Mouse (Mus musculus) monocyte, adult 2 months (primary cell): ENCODE data around the gene 2700081O15Rik.
"Not testable (repeated sequence)": the region's sequence is repeated elsewhere in the genome, so short reads cannot be mapped to it uniquely, and the experiment has no call there.

ENCODE experiments used
- DNase-seq, 2 experiments: peaks; one replicate each; pipeline ENCODE4 v3.0.0; 2022; ENCODE audit warnings: low spot score in 2 of 2, low read depth in 1 of 2

The 2700081O15Rik gene

DNA sequence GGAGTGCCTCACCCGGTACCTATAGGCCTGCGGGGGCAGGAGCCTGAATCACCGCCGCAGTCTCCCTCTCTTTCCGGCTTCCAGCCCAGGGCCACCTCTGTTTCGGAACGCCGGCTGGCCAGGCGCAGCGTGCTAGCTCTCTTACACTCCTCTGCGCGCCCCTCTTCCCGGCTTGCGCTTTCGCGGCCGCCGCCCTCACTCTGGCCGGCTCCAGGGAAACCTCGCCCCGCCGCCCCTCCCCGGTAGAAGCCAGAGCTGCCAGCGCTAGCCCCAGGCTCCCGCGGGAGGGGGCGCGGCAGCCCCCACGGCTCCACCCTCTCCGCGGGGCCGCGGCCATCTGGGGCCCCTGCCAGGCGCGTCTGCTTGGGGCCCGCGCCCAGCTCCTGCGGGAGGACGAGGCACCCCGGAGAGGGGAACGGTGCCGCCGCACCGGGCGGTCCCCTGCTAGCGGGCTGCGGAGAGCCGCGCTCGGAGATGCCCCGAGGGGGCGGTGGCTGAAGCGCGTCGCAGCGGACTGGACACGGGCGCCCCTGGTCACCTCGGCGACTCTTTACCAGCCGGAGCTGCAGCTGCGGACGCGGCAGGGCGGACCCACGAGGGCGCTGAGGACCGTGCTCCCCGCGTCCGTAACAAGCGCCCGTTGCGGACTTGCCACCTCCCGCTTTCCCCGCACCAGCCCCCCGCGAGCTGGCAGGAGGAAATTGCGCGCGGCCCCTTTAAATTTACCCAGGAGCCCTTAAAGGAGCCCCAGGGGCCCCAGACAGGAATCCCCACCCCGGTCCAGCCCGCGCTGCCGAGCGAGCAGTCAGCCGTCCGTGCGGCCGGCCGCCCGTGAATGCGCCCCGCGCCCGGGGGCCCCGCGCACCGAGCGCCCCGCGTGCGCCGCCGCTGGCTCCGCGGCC lies at the start of gene 2700081O15Rik:
2700081O15Rik (plus strand) TSS at position 792 of the 902 bp plus-strand sequence.
- DNase-seq, result no peak

GRCm38 (mm10) chr19:7369469-7369868 lies 48.0 kb upstream of the 2700081O15Rik start:
- not testable (repeated sequence) for DNase-seq

- DNase-seq, result no peak
Measured at GRCm38 (mm10) chr19:7374491-7374890, 42.9 kb upstream of the 2700081O15Rik start.

DNA sequence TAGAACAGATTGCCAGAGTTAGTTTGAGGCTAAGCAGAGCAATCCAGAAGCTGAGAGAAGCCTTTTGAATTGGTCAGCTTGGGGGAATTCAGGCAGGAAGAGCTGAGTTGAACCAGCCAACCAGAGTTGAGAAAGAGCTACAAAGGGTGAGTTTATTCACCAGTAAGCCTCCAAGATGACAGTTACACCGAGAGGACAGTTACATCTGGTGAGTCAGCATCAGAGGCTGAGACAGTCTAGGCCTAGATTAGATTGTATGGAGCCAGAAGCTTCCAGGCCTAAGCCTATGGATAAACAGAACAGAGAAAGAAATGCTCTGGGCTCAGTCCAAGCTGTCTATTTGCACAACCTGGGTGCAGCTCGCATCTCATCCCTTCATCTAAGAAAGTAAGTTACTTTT lies 39.8 kb upstream of the 2700081O15Rik start:
- DNase-seq, result no peak

DNA sequence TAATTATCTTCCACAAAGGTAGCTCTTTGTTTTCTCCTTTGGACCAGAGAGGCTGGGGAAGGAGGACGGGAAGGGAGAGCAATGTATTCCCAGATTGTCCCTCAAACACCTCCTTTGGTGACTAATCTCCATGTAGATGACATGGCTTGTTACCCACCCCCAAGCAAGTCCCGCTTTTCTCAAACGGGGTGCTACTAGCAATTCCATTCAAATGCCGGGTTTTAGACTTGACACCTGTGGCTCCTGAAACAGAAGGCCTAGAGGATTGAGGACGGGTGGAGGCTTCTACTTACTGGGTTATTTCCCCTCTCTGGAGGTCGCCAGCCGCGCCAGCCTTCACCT lies 35.5 kb upstream of the 2700081O15Rik start:
- no peak for DNase-seq

DNA sequence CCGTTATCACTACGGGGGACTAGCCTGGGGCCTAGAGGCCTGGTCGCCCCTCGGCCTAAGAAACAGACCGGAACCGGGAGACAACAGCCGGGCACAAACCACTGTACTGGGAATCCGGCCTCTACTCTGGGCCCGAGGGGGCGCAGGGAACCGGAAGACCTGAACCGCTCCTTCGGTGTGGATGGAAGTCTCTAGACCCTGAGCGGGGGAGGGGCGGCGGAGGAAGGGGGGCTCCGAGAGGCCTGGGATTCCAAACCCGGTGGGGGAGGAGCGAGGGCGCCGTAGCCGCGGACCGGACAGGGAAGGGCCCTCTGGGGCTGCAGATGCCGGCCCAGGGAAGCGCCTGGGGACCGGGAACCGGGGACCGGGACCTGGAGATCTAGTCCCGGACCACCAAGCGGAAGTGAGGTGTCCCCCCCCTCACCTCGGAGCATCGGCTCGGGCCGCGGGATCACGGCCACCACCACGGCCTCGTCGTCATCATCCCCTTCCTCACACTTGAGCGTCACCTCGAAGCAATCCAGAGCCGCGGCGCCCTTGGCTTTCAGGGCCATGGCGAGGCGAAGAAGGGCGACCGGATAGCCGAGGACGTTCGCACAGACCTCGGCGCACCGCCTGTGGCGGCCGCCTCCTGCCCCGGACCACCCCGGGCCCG lies 35.0 kb upstream of the 2700081O15Rik start:
- DNase-seq, result peak in 1 of 2 experiments; percentile 9

DNA sequence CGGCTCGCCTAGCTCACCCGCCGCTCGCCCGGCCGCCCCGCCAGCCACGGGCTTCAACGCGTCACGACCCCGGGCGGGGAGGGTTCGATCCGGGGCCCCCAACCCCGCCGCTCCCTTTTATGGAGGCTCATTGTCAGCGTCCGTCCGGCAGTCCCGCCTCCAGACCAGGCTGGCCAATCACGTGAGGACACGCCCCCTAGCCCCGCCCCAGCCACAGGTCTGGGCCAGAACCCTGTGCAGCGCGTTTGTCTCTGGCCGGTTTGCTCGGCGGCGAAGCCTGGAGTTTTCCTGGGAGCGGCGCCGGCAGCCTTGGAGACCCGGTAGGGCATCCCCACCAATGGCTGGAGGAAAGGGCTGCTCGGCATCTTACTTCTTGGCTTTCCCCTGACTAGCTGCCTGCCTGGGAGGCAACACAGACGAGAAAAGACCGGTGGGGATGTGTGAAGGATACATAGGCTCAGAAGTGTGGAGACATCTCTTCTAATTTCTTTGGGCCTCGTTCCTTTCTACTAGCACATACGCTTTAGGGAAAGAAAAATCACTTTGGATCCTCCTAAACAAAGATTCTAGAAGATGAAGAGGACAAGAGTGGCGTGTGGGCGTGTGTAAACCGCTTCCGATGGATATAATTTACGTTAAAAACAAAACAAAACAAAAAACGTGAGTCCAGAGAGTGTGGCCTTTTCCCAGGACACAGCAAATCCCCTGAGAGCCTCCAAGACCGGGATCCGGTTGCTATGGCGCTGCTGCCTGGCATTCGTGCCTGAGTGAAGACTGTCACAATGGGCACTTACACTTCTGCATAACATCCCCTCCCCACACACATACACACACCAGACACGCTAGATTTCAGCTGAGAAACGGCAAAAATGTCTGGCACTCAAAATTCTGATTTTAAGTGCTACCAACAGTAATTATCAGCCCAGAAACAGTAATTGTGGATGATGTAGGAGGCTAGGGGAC lies 34.2 kb upstream of the 2700081O15Rik start, which contains the start of gene Spindoc:
Spindoc (minus strand) TSS at position 92 of the 963 bp plus-strand sequence.
- peak; percentile 76 to 90 for DNase-seq

- DNase-seq, result no peak
Measured at GRCm38 (mm10) chr19:7386042-7386441, 31.4 kb upstream of the 2700081O15Rik start.

DNA sequence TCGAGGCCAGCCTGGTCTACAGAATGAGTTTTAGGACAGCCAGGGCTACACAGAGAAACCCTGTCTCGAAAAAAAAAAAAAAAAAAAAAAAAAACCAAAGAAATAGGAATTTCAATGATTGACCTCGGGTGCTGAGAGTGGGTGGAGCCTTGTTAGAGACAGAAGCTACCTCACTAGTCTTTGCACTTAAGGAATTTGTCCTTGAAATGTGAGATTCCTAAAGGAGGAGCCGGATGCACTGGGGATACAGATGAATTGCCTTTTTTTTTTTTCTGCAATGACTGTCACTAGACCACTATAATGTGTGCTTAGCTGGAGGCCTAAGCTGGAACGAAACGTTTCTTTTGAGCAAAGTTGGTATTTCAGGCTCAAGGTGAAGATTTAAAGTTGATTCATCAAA lies 28.9 kb upstream of the 2700081O15Rik start:
- no peak for DNase-seq

DNA sequence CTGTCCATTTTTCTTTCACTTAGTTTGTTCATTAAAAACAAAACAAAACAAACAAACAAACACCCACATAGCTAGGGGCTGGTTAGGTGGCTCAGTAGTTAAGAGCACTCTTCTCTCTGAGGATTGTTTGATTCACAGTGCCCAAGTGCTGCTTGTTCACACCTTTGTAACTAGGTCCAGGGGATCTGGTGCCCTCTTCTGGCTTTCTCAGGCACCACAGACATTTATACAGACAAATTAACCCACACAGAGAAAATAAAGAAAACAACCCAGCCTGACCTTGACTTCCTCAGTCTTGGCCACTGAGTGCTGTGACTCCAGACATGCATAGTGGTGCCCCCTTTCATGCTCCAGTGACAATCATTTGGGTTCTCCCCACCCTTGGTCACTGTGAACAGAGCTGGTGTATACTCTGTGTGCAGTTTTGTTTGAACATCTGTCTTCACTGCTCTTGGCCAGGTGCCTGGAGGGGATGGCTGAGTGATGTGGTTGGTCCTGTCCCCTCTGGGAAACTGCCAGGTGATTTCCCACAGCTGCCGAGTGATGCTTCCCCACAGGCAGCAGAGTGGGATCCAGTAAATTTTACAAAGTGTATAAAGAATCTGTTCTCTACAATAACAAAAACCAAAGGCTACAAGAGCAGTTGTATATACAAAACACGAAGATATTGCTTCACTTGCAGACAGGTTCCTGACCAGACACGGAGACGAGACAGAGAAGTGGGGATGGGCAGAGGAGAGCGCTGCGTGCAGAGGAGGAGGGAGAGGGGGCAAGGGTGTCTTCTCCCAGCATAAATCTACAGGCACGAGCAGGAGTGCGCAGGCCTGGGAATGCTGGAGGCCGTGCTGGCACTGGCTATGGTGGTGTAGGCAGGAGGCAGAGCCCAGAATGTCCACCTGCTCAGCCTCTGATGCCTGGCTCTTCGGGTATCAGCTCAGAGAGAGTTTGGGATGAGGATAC lies 20.3 kb upstream of the 2700081O15Rik start:
- DNase-seq, result not testable (repeated sequence)

DNA sequence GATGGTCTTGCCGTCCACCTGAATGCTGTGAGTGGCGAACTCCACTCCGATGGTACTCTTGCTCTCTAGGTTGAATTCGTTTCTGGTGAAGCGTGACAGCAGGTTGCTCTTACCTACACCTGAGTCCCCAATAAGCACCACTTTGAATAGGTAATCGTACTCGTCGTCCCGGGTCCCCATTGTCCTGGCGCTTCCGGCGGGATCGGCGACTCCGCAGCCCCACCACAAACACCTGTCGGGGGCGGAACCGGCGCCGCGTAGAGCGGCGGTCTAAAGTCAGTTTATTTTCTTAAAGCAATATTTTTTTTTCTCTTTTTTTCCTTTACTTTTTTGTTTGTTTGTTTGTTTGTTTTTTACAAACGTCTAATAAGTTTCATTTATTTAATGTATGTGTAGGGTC lies 18.5 kb upstream of the 2700081O15Rik start:
- DNase-seq, result not testable (repeated sequence)

DNA sequence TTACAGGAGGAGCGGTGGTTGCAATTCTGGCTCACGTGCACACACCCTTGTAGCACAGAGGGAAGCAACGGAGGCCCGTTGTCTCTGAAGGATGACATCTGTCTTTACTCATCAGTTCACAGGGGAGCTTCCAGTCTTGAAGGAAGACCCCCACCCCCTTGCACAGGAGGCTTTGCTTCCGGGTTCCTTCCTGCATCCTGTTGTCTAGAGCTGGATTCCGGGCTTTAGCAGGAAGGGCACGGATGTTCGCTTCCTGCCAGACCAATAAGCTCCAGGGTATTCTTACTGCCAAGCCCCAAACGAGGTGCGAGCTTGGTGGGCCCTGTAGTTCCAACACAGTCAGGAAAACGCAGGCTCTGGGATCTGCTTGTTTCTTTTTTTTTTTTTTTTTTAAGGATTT lies 16.8 kb upstream of the 2700081O15Rik start:
- no peak for DNase-seq

GRCm38 (mm10) chr19:7404623-7405229 lies 12.7 kb upstream of the 2700081O15Rik start:
- DNase-seq, result no peak

GRCm38 (mm10) chr19:7412361-7412760 lies 5.1 kb upstream of the 2700081O15Rik start:
- DNase-seq, result no peak

DNA sequence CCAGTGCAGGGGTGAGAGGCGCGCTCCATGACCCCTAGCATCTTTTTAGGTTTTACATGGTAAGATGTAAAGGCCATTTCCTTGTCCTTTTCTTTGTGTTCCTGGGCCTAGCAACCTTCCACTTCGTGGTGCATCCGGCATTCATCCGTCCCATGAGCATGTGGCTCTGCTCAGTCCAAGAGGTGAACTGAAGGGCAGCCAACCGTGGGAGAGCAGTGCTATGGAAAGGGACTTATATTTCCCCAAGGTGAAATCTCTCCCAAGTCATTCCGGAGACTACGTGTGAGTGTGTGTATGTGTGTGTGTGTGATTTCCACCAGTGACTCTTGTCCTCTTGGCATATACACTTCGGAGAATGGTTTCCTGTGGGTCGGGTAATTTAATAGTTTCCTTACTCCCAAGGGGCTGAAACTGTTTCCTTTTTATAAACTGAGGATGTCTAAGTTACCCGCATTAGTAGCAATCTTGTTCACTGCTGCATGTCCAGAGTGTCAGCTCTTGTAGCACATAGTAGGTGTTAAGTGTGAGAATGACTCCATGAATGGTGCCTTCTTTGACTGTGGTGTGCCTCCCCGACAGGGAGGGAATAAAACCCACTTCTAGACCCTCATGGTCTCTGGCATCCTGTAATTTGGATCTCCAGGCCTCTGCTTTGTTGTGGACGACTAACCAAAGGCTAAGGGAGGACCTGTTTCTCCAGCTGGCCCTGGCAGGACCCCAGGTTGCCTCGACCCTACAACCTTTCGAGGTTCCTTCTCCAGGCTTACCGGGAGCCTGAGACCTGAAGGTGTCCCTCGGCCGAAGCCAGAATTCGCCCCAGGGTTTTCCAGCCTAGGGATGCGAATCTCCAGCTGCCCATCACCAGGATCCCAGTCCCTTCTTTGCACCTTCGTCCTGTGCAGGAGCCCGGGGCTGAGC lies 1.2 kb upstream of the 2700081O15Rik start:
- no peak for DNase-seq

DNA sequence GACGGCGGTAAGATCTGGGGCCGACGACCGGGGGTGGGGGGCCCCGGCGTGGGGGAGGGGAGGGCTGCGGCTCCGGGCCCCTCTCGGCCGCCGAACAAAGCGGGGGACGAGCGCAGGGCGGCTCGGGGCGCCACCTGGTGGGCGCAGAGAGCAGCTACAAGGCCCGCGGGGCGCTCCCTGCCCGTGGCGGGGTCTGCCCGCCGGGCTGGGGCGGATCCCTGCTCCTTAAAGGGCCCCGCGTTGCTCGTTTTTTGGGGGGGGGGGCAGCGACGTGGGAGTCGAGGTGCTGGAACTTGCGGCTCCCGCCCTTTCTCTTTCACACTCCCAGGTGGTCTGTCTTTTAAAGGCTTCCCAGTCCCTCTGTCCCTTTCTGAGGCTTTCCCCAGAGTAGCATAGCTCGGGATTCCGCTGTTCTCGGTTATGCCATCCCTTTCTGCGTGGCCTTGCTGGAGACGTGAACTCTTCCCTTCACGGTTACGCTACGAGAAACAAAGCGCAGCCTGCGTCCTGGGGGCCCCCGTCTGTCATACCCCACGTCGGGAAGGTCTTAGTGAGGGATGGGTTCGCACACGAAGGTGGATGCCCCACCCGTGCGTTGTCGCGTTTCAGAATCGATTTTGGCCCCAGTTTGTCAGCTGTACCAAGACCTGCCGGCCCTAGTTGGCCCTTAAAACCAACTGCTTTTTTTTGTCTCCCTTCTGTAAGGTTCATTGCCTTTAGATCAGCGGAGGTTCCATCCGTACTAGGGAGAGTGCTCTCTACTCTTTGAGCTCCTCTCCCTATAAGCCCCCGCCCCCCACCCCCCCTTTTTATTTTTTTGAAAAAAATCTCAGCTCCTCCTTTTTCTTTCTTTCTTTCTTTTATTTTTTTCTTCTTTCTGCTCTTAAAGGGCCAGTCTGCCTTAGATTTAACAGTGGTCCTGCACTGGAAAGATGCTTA lies 755 bp downstream of the 2700081O15Rik start:
- peak in 1 of 2 experiments; percentile 40 for DNase-seq

DNA sequence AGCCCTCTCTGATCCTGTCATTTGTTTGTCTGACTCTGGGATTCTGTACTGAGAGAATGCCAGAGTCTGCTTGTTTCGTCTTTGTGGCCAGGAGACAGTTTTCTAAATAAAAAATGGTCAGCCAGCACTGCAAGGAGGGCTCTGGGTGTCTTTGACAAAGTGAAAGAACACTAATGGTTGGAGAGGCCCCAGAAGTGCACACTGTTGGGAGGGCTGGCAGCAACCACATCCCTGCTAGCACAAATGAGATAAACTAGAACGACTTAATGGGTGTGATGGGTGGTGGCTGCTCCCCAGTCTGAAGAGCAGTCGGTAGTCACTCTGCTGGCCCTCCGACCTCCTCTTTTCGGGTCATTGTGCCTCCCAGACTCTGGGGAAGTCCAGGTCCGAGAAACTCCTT lies 1.7 kb downstream of the 2700081O15Rik start:
- no peak for DNase-seq
